Comparison of ENCODE assay signal across 18 mouse cellular contexts in the genomic region with DNA sequence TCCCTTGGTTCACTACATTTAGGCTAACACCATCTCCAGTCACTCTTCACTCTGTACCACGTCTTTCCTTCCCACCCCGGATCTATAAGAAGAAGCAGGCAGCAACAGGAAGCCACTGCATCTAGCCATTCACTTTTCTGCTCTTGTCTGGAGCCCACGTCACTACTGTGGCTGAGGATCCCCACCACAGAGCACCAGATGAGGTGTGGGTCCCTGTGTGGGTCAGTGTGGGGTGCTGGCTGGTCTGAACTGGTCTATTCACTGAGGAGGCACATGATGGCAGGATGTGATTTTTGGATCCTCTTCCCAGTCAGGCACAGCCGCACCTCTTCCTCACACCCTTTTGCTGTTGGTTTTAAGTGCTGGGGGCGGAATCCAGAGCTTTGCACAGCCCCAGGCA. TPM values are rescaled to one million over a fixed set of nuclear protein-coding genes. Genes with fewer than 3 reads are reported as not detected.
DNase-seq lines count a peak whose midpoint lies in the region; TF ChIP-seq lines count a peak whose summit lies in the region.
"Had no signal": no experiment of that assay in that cellular context is flagged by ENCODE, and none has a peak within 500 bp of the region (broad histone marks: within the 10 kb centered on the region; RNA-seq: fewer than 3 reads in every experiment).

No protein-coding gene starts in this region.

- TF ChIP-seq CTCF in bone marrow macrophage, adult 2 months (IDR thresholded peaks at IDR 0.05; ENCODE audit: low read depth, low read length) = no peak

- no peak overlapping the region for H3K4me3 ChIP-seq in bone marrow macrophage, adult 2 months (ENCODE audit: insufficient read depth, low read length)
- no peak overlapping the region for H3K4me3 ChIP-seq in macrophage (ENCODE audit: inconsistent target)
- H3K4me3 ChIP-seq in midbrain, embryonic 10.5 days = no peak overlapping the region
- H3K4me3 ChIP-seq: embryonic facial prominence, embryonic 15.5 days; heart, adult 2 months; liver, embryonic 15.5 days; midbrain, embryonic 15.5 days had no signal

- no peaks in the 10 kb centered on the region for H3K79me2 ChIP-seq in macrophage (ENCODE audit: inconsistent target)

- TF ChIP-seq POLR2A in bone marrow macrophage, adult 2 months (IDR thresholded peaks at IDR 0.05; ENCODE audit: borderline replicate concordance, low read depth, low read length) = no peak

- peak; percentile 39 for DNase-seq in layer of hippocampus, adult 9-11 months
- no peak for DNase-seq in layer of hippocampus, postnatal 10 days (ENCODE audit: low spot score in 2 of 2)
- DNase-seq in CD4-positive, CD25-positive, alpha-beta regulatory T cell, adult 2 months (ENCODE audit: low read depth, low spot score) = peak; percentile 48
- no peak for DNase-seq in adrenal gland, adult (ENCODE audit: inconsistent age in 2 of 2, low spot score in 1 of 2)
- no peak for DNase-seq in midbrain, embryonic 10.5 days (ENCODE audit: low spot score)
- DNase-seq in adrenal gland, postnatal 14 days = no peak
- DNase-seq: cerebellum, postnatal 25 days; heart, adult 2 months; kidney, adult 18-20 months; kidney, postnatal 10 days had no signal

- WGBS in macrophage (ENCODE audit: missing documents) = 61% methylated on average over 4 of the region's 5 CpGs
- WGBS in midbrain, embryonic 10.5 days = 75% methylated on average over 5 of the region's 5 CpGs

- no peaks in the 10 kb centered on the region for H3K27me3 ChIP-seq in midbrain, embryonic 10.5 days (ENCODE audit: low read depth, poor library complexity, severe bottlenecking)
- H3K27me3 ChIP-seq: embryonic facial prominence, embryonic 15.5 days; midbrain, embryonic 15.5 days; Patski had no signal

- H3K4me1 ChIP-seq in bone marrow macrophage, adult 2 months (ENCODE audit: control insufficient read depth, insufficient read depth, low read length) = peaks cover 49% of the 10 kb centered on the region
- H3K4me1 ChIP-seq in midbrain, embryonic 10.5 days = no peaks in the 10 kb centered on the region
- H3K4me1 ChIP-seq: embryonic facial prominence, embryonic 15.5 days; midbrain, embryonic 15.5 days had no signal

- H3K36me3 ChIP-seq in macrophage (ENCODE audit: inconsistent target) = no peaks in the 10 kb centered on the region
- H3K36me3 ChIP-seq in midbrain, embryonic 10.5 days = no peaks in the 10 kb centered on the region
- H3K36me3 ChIP-seq: embryonic facial prominence, embryonic 15.5 days; liver, embryonic 15.5 days; midbrain, embryonic 15.5 days had no signal

- H3K9me3 ChIP-seq in midbrain, embryonic 10.5 days (replicated peaks) = no peaks in the 10 kb centered on the region
- H3K9me3 ChIP-seq: embryonic facial prominence, embryonic 15.5 days; liver, embryonic 15.5 days; midbrain, embryonic 15.5 days had no signal

- peak overlapping the region; percentile 52 for H3K27ac ChIP-seq in bone marrow macrophage, adult 2 months (ENCODE audit: insufficient read depth, low read depth, low read length)
- peak overlapping the region; percentile 22 for H3K27ac ChIP-seq in macrophage
- H3K27ac ChIP-seq in midbrain, embryonic 10.5 days (replicated peaks) = no peak overlapping the region
- H3K27ac ChIP-seq: embryonic facial prominence, embryonic 15.5 days; heart, adult 2 months; liver, embryonic 15.5 days; midbrain, embryonic 15.5 days had no signal

RNA-seq across cellular contexts. Expression of a gene that starts 59.7 kb away (rescaled TPM):
- 1 to 10 TPM in 1 of 2 experiments, under 1 TPM in 1; 0.54 to 1.1 TPM for total RNA-seq in layer of hippocampus, postnatal 10 days (2021)
- 1.8 and 2.0 TPM in 2 replicates for polyA plus RNA-seq in bone marrow macrophage, adult 2 months (2012; ENCODE audit: insufficient read depth, insufficient read length, missing spikeins)
- total RNA-seq in macrophage (2018; cell fraction: chromatin; rRNA removed) = 1 to 10 TPM in 17 of 26 experiments, under 1 TPM in 3, not detected in 6; 0.61 to 4.6 (median 1.7) TPM
- total RNA-seq in macrophage (2018; cell fraction: cytosol; rRNA removed) = 1 to 10 TPM in 8 of 26 experiments, under 1 TPM in 18; 0.22 to 2.3 (median 0.60) TPM
- total RNA-seq in macrophage (2018; cell fraction: nucleus; rRNA removed) = 1 to 10 TPM in 17 of 26 experiments, under 1 TPM in 7, not detected in 2; 0.49 to 9.2 (median 2.4) TPM
- polyA plus RNA-seq in macrophage (2018) = 0.52 to 0.92 TPM (median 0.66 TPM) in 3 replicates
- 0.16 and 0.41 TPM in 2 replicates for polyA plus RNA-seq in midbrain, embryonic 10.5 days (2016; fragmentation: Nextera tagmentation; extraction: Ambion mirVana)
- 0.22 and 0.83 TPM in 2 replicates for total RNA-seq in adrenal gland, postnatal 14 days (2021)
- total RNA-seq: gastrocnemius, adult 8-10 months; heart, adult 2 months had no signal
- polyA plus RNA-seq: lung, embryonic 16.5 days had no signal

RNA-seq across cellular contexts. Expression of a gene that starts 59.9 kb away (rescaled TPM):
- total RNA-seq in layer of hippocampus, postnatal 10 days (2021) = 10 to 100 TPM; 27.1 to 29.8 TPM
- polyA plus RNA-seq in bone marrow macrophage, adult 2 months (2012; ENCODE audit: insufficient read depth, insufficient read length, missing spikeins) = 165 and 187 TPM in 2 replicates
- total RNA-seq in macrophage (2018; cell fraction: chromatin; rRNA removed) = 10 to 100 TPM; 27.1 to 84.6 (median 64.4) TPM
- total RNA-seq in macrophage (2018; cell fraction: cytosol; rRNA removed) = 100 to 1,000 TPM in 11 of 26 experiments, 10 to 100 TPM in 15; 63.7 to 127 (median 98.6) TPM
- 100 to 1,000 TPM in 1 of 26 experiments, 10 to 100 TPM in 25; 28.8 to 104 (median 69.2) TPM for total RNA-seq in macrophage (2018; cell fraction: nucleus; rRNA removed)
- polyA plus RNA-seq in macrophage (2018) = 78.0 to 163 TPM (median 96.3 TPM) in 3 replicates
- 7.7 and 7.9 TPM in 2 replicates for polyA plus RNA-seq in midbrain, embryonic 10.5 days (2016; fragmentation: Nextera tagmentation; extraction: Ambion mirVana)
- total RNA-seq in adrenal gland, postnatal 14 days (2021) = 25.3 and 29.4 TPM in 2 replicates

Comparison
In these comparisons a context has a peak if more than half of its experiments do, and no peak if none do; other contexts are left out.
1. DNase-seq: peak in layer of hippocampus, adult 9-11 months (single experiment) and CD4-positive, CD25-positive, alpha-beta regulatory T cell, adult 2 months (single experiment); none in layer of hippocampus, postnatal 10 days (0 of 2), adrenal gland, adult (0 of 2), midbrain, embryonic 10.5 days (single experiment) and adrenal gland, postnatal 14 days (single experiment).